Mouse (Mus musculus): ENCODE results near the gene Rarres1. TPM values are rescaled to one million over a fixed set of nuclear protein-coding genes. Genes with fewer than 3 reads are reported as not detected.

The Rarres1 gene
- polyA plus RNA-seq (2012; rRNA removed), result 7.9 and 13.6 TPM in 2 replicates

GRCm38 (mm10) chr3:67515274-67515801 is at the start of gene Rarres1:
Gene Rarres1, minus strand, starts transcription at chr3:67515523.
- DNase-seq (ENCODE audit: low read depth), result no peak

DNA sequence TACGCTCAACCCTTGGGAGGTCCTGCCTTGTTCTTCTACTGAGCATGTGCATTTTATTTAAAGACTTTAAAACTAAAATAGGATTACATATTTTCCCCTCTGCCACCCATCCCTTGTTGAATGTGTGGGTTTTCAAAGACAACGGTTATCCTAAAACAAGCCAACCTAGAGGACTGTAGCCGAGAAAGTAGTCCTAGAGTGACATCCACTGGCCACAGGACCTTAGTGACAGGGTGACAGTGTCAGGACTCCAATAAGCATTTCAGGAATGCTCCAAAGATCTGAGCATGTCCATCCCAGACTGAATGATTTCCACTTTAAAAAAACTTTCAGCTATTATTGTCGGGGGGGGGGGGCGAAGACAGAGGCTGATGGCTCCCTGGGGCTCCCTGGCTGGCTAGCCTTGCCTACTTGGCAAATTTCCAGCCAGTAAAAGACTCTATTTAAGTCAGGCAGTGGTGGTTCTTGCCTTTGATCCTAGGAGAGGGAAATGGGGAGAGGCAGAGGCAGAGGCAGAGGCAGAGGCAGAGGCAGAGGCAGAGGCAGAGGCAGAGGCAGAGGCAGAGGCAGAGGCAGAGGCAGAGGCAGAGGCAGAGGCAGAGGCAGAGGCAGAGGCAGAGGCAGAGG is 49.5 kb upstream of the Rarres1 start:
- no peak for DNase-seq (ENCODE audit: low read depth)

DNA sequence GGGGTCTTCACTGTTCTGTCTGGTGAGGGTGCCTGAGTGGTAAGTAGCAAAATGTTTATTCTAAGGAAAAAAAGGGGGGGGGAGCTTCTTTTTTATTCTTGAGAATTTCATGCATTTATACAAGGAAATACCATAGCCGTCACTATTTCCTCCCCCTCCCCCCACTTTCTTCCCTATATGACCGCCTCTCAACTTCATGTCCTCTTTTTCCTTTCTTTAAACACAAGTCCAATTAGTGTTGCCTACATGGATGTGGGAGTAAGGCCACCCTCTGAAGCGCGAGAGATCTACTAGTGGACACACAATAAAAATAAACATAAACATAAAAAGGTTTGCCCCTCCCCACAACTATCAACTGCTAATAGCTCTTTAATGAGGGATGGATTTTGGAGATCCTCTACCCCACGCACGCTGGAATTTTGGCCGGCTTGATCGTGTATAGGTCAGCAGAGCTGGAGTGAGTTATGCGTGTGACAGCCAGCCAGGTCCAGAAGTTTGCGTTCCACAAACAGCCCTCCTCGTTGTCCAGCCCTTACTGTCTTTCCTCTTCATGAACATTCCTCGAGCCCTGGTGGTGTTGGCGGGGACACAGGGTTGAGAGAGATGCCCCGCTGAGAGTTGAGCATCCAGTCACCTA is 42.5 kb upstream of the Rarres1 start:
- DNase-seq (ENCODE audit: low read depth), result no peak

DNA sequence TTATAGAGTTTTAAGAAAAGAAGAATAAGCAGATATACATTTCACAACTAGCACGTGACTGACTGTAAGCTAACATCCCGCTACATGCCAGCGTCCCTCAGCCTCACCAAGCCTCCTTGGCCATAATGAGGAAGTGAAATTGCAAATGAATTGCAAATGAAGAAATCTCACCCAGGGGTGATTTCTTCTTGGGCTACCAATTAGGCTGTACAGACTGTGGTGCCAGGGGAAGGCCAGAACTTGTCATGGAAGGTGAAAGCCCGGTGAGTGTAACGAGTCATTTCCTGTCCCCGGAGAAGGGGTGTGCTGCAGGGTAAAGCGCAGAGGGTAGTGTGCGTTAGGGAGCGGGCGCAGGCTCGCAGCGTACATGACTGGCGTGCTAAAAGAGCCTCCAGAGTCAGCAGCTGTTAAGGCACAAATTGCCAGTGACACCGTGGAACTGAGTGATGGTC is 41.9 kb upstream of the Rarres1 start:
- no peak for DNase-seq (ENCODE audit: low read depth)

GRCm38 (mm10) chr3:67555211-67555610 is 39.9 kb upstream of the Rarres1 start:
- no peak for DNase-seq (ENCODE audit: low read depth)

- DNase-seq (ENCODE audit: low read depth), result no peak
Measured at GRCm38 (mm10) chr3:67553927-67554448, 38.7 kb upstream of the Rarres1 start.

GRCm38 (mm10) chr3:67553281-67553680 is 38.0 kb upstream of the Rarres1 start:
- DNase-seq (ENCODE audit: low read depth), result no peak

DNA sequence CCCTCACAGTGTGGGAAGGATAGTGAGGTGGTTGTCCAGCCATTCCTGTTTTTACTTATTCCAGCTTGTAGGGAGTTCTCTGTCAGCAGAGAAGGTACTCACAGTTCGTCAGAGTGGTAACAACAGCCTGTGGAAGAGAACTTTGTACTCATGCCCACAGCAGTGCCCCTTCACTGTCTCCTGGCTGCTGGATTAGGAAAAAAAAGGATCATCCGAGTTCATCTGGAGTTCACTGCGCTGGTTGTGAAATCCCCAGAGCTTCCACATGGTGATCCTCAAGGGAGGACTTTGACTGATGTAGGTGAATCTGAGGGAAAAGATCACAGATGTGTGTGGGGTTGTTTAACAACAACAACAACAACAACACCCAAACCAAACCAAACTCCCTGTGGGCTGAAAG is 35.9 kb upstream of the Rarres1 start:
- no peak for DNase-seq (ENCODE audit: low read depth)

GRCm38 (mm10) chr3:67543630-67544029 is 28.3 kb upstream of the Rarres1 start:
- no peak for DNase-seq (ENCODE audit: low read depth)

DNA sequence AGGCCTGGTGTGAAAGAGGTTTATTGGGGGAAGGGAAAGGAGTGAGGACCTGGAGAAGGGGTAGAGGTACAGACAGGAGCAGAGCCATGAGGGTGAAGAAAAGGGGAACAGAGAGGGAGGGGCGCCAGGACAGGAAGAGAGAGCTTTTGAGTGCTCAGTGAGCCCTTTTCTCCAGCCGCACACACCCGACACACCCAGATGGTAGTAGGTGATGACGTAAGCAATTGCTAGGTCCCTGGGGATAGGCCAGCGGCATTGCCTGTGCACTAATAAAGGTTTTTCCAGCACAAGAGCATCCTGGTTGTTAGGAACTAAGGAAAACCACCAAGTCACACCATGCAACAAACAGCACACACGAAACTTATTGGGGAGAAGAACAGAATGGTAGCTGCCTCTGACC is 9.4 kb upstream of the Rarres1 start:
- no peak for DNase-seq (ENCODE audit: low read depth)

GRCm38 (mm10) chr3:67522709-67523108 is 7.4 kb upstream of the Rarres1 start:
- no peak for DNase-seq (ENCODE audit: low read depth)

GRCm38 (mm10) chr3:67520568-67521143 is 5.3 kb upstream of the Rarres1 start:
- DNase-seq (ENCODE audit: low read depth), result no peak

- no peak for DNase-seq (ENCODE audit: low read depth)
Measured at GRCm38 (mm10) chr3:67514801-67515273, 486 bp downstream of the Rarres1 start.

GRCm38 (mm10) chr3:67512807-67513206 is 2.5 kb downstream of the Rarres1 start:
- DNase-seq (ENCODE audit: low read depth), result no peak

- no peak for DNase-seq (ENCODE audit: low read depth)
Measured at GRCm38 (mm10) chr3:67508216-67508892, 7.0 kb downstream of the Rarres1 start.

DNA sequence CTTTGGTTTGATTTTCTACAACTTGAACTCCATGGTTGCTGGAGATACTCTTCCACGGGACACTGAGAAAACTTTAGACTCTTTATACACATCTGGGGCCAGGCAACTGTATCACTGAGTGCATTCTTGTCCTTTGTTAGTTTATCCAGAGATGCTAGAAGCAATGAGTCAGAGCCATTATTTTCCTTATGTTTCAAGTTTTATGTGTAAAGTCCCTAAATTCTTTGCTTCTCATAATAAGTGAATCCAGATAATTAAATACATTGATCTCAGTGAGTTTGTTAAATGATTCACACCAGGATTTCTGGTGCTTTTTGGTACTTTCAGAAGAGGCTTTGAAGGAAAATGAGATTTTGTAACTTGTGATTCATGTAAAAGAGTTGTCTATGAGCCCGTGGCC is 10.0 kb downstream of the Rarres1 start:
- DNase-seq (ENCODE audit: low read depth), result no peak

DNA sequence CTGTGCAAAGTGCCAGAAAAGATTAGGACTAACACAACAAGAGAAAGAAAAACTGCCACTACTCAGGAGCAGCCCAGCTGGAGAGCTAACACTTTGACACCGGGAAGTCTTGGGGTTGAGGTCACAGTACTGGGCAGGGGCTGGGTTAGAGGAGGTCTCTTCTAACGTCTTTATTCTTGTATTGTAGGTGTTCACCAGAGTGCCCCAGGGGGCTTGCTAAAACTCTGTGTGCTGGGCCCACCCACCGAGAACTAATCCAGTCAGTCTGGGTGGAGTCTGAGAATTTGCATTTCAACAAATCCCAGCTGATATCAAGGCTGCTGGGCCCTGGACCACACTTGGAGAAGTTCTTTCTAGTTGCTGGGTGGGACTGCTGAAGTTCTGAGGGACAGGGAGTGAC is 11.4 kb downstream of the Rarres1 start:
- DNase-seq (ENCODE audit: low read depth), result no peak

DNA sequence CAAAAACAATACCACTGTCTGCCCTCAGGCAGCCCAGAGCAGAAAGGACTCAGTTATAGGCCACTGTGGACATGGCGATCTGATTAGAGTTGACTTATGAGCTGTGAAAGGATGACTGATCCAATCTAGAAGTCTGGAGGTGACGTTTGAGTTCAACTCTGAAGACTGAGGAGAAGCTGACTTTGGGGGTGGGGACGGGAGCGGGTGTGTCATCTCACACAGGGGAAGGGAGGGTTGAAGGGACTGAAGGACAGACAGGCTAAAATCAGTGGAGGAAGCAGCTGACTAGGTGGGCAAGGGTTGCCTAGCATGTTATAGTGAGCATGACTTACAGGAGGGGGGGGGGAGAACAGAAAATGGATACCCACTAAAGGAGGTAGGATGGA is 15.9 kb downstream of the Rarres1 start:
- no peak for DNase-seq (ENCODE audit: low read depth)

GRCm38 (mm10) chr3:67498773-67499405 is 16.4 kb downstream of the Rarres1 start:
- DNase-seq (ENCODE audit: low read depth), result no peak

GRCm38 (mm10) chr3:67497998-67498397 is 17.3 kb downstream of the Rarres1 start:
- DNase-seq (ENCODE audit: low read depth), result no peak

DNA sequence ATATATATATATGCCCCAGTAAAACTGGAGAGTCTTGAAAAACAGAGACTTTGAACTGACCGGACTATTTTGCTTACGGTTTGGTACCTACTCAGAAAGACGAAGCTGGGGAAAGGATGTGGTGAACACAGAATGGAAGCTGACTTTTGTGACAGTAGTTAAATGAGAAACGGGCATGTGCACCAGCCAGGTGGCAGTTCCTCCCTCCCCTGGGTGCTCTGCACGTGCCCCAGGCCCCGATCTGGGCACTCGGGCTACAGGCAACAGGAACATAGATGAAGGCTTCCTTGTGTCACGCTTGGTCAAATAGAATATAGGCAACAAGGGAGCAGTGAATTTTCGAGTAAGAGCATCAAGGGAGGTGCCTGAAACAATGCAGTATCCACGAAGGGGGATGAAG is 19.0 kb downstream of the Rarres1 start:
- DNase-seq (ENCODE audit: low read depth), result no peak

DNA sequence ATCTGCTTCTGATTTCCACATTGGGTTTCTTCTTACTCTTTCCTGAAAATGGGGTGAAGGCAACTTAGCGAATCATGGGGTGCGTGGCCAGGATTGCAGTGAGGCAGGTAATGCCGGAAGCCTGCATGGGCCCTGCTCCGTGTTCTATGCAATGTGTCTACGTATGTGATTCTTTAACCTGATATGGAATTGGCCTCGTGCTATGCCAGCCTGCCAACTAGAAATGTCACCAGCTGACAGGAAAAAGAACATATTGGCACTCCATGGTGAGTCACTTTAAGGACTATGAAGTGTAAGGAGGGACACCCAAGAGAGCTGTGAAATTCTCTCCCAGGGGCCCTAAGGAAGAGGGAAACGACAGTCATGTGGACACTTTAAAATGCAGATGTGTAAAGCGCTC is 22.2 kb downstream of the Rarres1 start:
- DNase-seq (ENCODE audit: low read depth), result no peak
